Comparison of ENCODE assay signal across 8 mouse cellular contexts in the genomic region with DNA sequence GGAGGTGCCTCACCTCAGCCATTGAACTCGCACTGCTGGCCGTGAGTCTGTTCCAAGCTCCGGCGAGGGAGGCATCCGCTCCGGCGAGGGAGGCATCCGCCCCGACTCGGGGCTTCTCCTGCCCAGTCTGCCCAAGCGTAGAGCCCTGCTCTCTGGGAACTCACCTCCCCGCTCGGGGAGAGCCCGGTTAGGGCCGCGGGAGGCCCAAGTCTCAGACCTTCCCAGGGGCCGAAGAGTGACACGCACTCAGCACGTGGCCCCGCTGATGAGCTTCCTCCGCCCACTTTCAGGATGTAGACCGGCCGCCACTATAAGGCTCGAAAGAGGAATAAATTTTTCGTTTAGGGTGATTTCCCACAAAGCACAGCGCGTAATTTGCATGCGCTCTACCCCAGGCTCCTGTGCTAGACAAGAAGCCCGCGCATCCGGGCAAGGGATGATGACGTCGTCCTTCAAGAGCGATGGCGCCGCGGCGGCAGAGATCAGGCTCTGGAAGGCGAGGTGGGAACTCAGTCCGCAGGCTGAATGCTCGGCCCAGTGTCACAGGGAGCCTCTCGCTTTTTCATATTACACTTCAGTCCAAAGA. TPM values are rescaled to one million over a fixed set of nuclear protein-coding genes. Genes with fewer than 3 reads are reported as not detected.
DNase-seq lines count a peak whose midpoint lies in the region; ATAC-seq and TF ChIP-seq lines count a peak whose summit lies in the region.

A gene (minus strand): TSS at position 246 of the 586 bp plus-strand sequence.
A gene (plus strand): TSS at position 355 of the 586 bp plus-strand sequence.

- H3K27me3 ChIP-seq in kidney, embryonic 14.5 days (ENCODE audit: control insufficient read depth, insufficient read depth, low read length): no peaks in the 10 kb centered on the region
- H3K27me3 ChIP-seq in limb, embryonic 15.5 days: no peaks in the 10 kb centered on the region

- peaks cover 16% of the 10 kb centered on the region; the same call in 1 of the 2 replicates for H3K36me3 ChIP-seq in kidney, embryonic 14.5 days (ENCODE audit: control insufficient read depth, insufficient read depth, low read length)
- peaks cover 20% of the 10 kb centered on the region for H3K36me3 ChIP-seq in limb, embryonic 15.5 days

- peak within 1 kb of the TSS; percentile 72 for H3K27ac ChIP-seq in bone marrow macrophage, adult 2 months (ENCODE audit: insufficient read depth, low read depth, low read length)
- peak within 1 kb of the TSS; percentile 53 for H3K27ac ChIP-seq in embryonic fibroblast, embryonic 13.5 days (ENCODE audit: insufficient read depth, low read length)
- H3K27ac ChIP-seq in kidney, embryonic 14.5 days (ENCODE audit: low read depth, low read length): peak within 1 kb of the TSS; percentile 45
- peak within 1 kb of the TSS; percentile 91 for H3K27ac ChIP-seq in limb, embryonic 15.5 days

- H3K4me3 ChIP-seq in bone marrow macrophage, adult 2 months (ENCODE audit: insufficient read depth, low read length): peak within 1 kb of the TSS; percentile 81
- peak within 1 kb of the TSS; percentile 92 for H3K4me3 ChIP-seq in embryonic fibroblast, embryonic 13.5 days (ENCODE audit: insufficient read depth, low read length)
- H3K4me3 ChIP-seq in kidney, embryonic 14.5 days (ENCODE audit: low read length): peak within 1 kb of the TSS; percentile 48
- H3K4me3 ChIP-seq in limb, embryonic 15.5 days: peak within 1 kb of the TSS; percentile 56

- H3K9me3 ChIP-seq in kidney, embryonic 14.5 days (ENCODE audit: control insufficient read depth, low read length): no peaks in the 10 kb centered on the region
- no peaks in the 10 kb centered on the region for H3K9me3 ChIP-seq in limb, embryonic 15.5 days

- DNase-seq in A20 (ENCODE audit: low read depth, low spot score): peak; percentile 97
- DNase-seq in heart, adult 9 months (ENCODE audit: low spot score in 2 of 2): peak; percentile 98
- peak; percentile 96 to 99 for DNase-seq in monocyte, adult 2 months (ENCODE audit: low read depth in 1 of 2, low spot score in 2 of 2)
- peak; percentile 95 to 96 for DNase-seq in spleen, postnatal 36 days (ENCODE audit: low spot score in 2 of 2)

- under 1% methylated on average over 42 of the region's 42 CpGs for WGBS in kidney, embryonic 14.5 days
- WGBS in limb, embryonic 15.5 days: 1% methylated on average over 42 of the region's 42 CpGs

- peak within 1 kb of the TSS; percentile 70 for H3K9ac ChIP-seq in kidney, embryonic 14.5 days (ENCODE audit: low read depth, low read length)
- peak within 1 kb of the TSS; percentile 47 for H3K9ac ChIP-seq in limb, embryonic 15.5 days

- peak; percentile 42; the same call in 1 of the 2 replicates for TF ChIP-seq POLR2A in bone marrow macrophage, adult 2 months (IDR thresholded peaks at IDR 0.05; ENCODE audit: borderline replicate concordance, low read depth, low read length)
- peak; percentile 87 for TF ChIP-seq POLR2A in embryonic fibroblast, embryonic 13.5 days (IDR thresholded peaks at IDR 0.05; ENCODE audit: low read depth, low read length)

- peak within 1 kb of the TSS; percentile 51 for H3K4me2 ChIP-seq in kidney, embryonic 14.5 days (replicated peaks; ENCODE audit: low read depth, low read length)
- H3K4me2 ChIP-seq in limb, embryonic 15.5 days: peak within 1 kb of the TSS; percentile 58

- peak; percentile 100 for ATAC-seq in kidney, embryonic 14.5 days (ENCODE audit: low FRiP score, low TSS enrichment)
- peak; percentile 98 for ATAC-seq in limb, embryonic 15.5 days (ENCODE audit: insufficient number of reproducible peaks, low FRiP score, low TSS enrichment, low read depth)

- peaks cover 8% of the 10 kb centered on the region for H3K4me1 ChIP-seq in bone marrow macrophage, adult 2 months (ENCODE audit: control insufficient read depth, insufficient read depth, low read length)
- H3K4me1 ChIP-seq in embryonic fibroblast, embryonic 13.5 days (ENCODE audit: control insufficient read depth, insufficient read depth, low read length): peaks cover 3% of the 10 kb centered on the region
- no peaks in the 10 kb centered on the region for H3K4me1 ChIP-seq in kidney, embryonic 14.5 days (ENCODE audit: control insufficient read depth, insufficient read depth, low read length)
- H3K4me1 ChIP-seq in limb, embryonic 15.5 days: peaks cover 4% of the 10 kb centered on the region

- TF ChIP-seq CTCF in bone marrow macrophage, adult 2 months (IDR thresholded peaks at IDR 0.05; ENCODE audit: low read depth, low read length): no peak
- TF ChIP-seq CTCF in embryonic fibroblast, embryonic 13.5 days (IDR thresholded peaks at IDR 0.05; ENCODE audit: borderline replicate concordance, insufficient read depth, low read length): no peak

RNA-seq across cellular contexts. Expression of the first gene that starts in this region (rescaled TPM):
- not detected in 2 replicates for polyA plus RNA-seq in bone marrow macrophage, adult 2 months (2012; ENCODE audit: insufficient read depth, insufficient read length, missing spikeins)
- polyA plus RNA-seq in embryonic fibroblast, embryonic 13.5 days (2011; ENCODE audit: insufficient read length, low read depth, missing spikeins): not detected in 2 replicates
- not detected in 2 replicates for polyA plus RNA-seq in kidney, embryonic 14.5 days (2014; fragmentation: Nextera tagmentation; extraction: Ambion mirVana)
- not detected in 2 replicates for polyA plus RNA-seq in limb, embryonic 15.5 days (2015; fragmentation: Nextera tagmentation; extraction: Ambion mirVana)

RNA-seq across cellular contexts. Expression of the second gene that starts in this region (rescaled TPM):
- 75.2 and 77.4 TPM in 2 replicates for polyA plus RNA-seq in bone marrow macrophage, adult 2 months (2012; ENCODE audit: insufficient read depth, insufficient read length, missing spikeins)
- 31.2 and 43.4 TPM in 2 replicates for polyA plus RNA-seq in embryonic fibroblast, embryonic 13.5 days (2011; ENCODE audit: insufficient read length, low read depth, missing spikeins)
- 75.8 and 75.9 TPM in 2 replicates for polyA plus RNA-seq in kidney, embryonic 14.5 days (2014; fragmentation: Nextera tagmentation; extraction: Ambion mirVana)
- 52.0 and 52.3 TPM in 2 replicates for polyA plus RNA-seq in limb, embryonic 15.5 days (2015; fragmentation: Nextera tagmentation; extraction: Ambion mirVana)

Comparison
In these comparisons a context has a peak if more than half of its experiments do, and no peak if none do; other contexts are left out.
1. Peak in every context shown above with its lines: DNase-seq, ATAC-seq, H3K4me3 ChIP-seq and H3K27ac ChIP-seq.